Mouse (Mus musculus): ENCODE data around the gene Ifit1bl2.
"Not testable (repeated sequence)": the region's sequence is repeated elsewhere in the genome, so short reads cannot be mapped to it uniquely, and the experiment has no call there.

- not testable (repeated sequence) for TF ChIP-seq CTCF (IDR thresholded peaks at IDR 0.05; ENCODE audit: borderline replicate concordance, control insufficient read depth, extremely low read depth, insufficient read depth, low read length, poor library complexity); POLR2A (IDR thresholded peaks at IDR 0.05; ENCODE audit: control insufficient read depth, extremely low read depth, insufficient read depth, low read length, poor library complexity)
Measured at GRCm38 (mm10) chr19:34587898-34588692, 52.4 kb downstream of the Ifit1bl2 start.
